Mouse (Mus musculus): ENCODE results near the gene Prrc2c. TPM values are rescaled to one million over a fixed set of nuclear protein-coding genes. Genes with fewer than 3 reads are reported as not detected.
"Not testable (repeated sequence)": the region's sequence is repeated elsewhere in the genome, so short reads cannot be mapped to it uniquely, and the experiment has no call there.

Prrc2c gene
- polyA plus RNA-seq, 1 experiment from 2014 or later: 162 TPM

- H3K36me3 ChIP-seq (ENCODE audit: control insufficient read depth, insufficient read depth, low read length): no peaks in the 10 kb centered on the region
- whole genome bisulfite sequencing: 84% methylated on average over 4 of the region's 4 CpGs
These were observed 101.8 kb downstream of the Prrc2c start for GRCm38 (mm10) chr1:162638535-162638934.

DNA sequence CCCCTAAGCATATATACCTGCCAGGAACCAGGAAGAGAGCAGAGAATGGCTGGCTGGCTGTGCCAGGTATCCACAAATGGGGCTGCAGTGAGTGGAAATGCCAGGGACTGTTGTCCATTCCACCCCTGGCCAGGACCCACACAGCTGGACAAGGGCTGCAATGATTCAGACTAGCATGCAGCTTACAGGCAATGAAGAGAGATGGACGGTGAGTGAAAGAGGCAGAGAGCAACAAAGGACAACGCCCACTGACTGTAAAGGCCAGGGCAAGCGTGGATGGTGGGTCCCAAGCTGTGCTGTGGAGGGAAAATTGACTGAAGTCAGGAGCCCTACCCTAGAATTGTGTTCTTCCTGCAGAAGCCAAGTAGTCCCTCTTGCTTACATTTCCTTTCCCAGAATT is 103.8 kb downstream of the Prrc2c start:
- WGBS: 74% methylated on average over 3 of the region's 3 CpGs
- Histone ChIP-seq H3K27me3 (replicated peaks; ENCODE audit: control insufficient read depth, insufficient read depth, low read length) (no peaks in the 10 kb centered on the region), H3K27ac (ENCODE audit: low read depth) (no peak overlapping the region), H3K9ac (ENCODE audit: low read length) (no peak overlapping the region), H3K9me3 (ENCODE audit: control insufficient read depth, low read length) (0 out of 2 replicates have a peak, but pooled peaks cover 10% of the 10 kb centered on the region), H3K4me3 (ENCODE audit: low read depth, low read length) (no peak overlapping the region), H3K36me3 (ENCODE audit: control insufficient read depth, insufficient read depth, low read length) (no peaks in the 10 kb centered on the region), H3K4me2 (ENCODE audit: low read length) (no peak overlapping the region), H3K4me1 (replicated peaks; ENCODE audit: control insufficient read depth, insufficient read depth, low read length) (no peaks in the 10 kb centered on the region)
- ATAC-seq (replicated peaks; ENCODE audit: low FRiP score, low TSS enrichment, low read depth) (no peak), DNase-seq (ENCODE audit: low spot score) (no peak)

More at GRCm38 (mm10) chr1:162638535-162638934, 101.8 kb downstream of the Prrc2c start:
- Histone ChIP-seq H3K9ac (ENCODE audit: low read length) (no peak overlapping the region), H3K27me3 (replicated peaks; ENCODE audit: control insufficient read depth, insufficient read depth, low read length) (no peaks in the 10 kb centered on the region), H3K4me2 (ENCODE audit: low read length) (no peak overlapping the region), H3K4me3 (ENCODE audit: low read depth, low read length) (no peak overlapping the region), H3K9me3 (ENCODE audit: control insufficient read depth, low read length) (0 out of 2 replicates have a peak, but pooled peaks cover 8% of the 10 kb centered on the region), H3K4me1 (replicated peaks; ENCODE audit: control insufficient read depth, insufficient read depth, low read length) (no peaks in the 10 kb centered on the region), H3K27ac (ENCODE audit: low read depth) (no peak overlapping the region)
- DNase-seq (ENCODE audit: low spot score) (no peak), ATAC-seq (replicated peaks; ENCODE audit: low FRiP score, low TSS enrichment, low read depth) (no peak)

- not testable (repeated sequence) for H3K4me3 ChIP-seq (ENCODE audit: low read depth, low read length); H3K27me3 ChIP-seq (replicated peaks; ENCODE audit: control insufficient read depth, insufficient read depth, low read length); H3K36me3 ChIP-seq (ENCODE audit: control insufficient read depth, insufficient read depth, low read length); DNase-seq (ENCODE audit: low spot score); H3K4me2 ChIP-seq (ENCODE audit: low read length); H3K27ac ChIP-seq (ENCODE audit: low read depth); H3K4me1 ChIP-seq (replicated peaks; ENCODE audit: control insufficient read depth, insufficient read depth, low read length); H3K9me3 ChIP-seq (ENCODE audit: control insufficient read depth, low read length); H3K9ac ChIP-seq (ENCODE audit: low read length); ATAC-seq (replicated peaks; ENCODE audit: low FRiP score, low TSS enrichment, low read depth)
- 53% methylated on average over 1 of the region's 1 CpGs for WGBS
These were observed 104.9 kb downstream of the Prrc2c start for GRCm38 (mm10) chr1:162635291-162635931.

DNA sequence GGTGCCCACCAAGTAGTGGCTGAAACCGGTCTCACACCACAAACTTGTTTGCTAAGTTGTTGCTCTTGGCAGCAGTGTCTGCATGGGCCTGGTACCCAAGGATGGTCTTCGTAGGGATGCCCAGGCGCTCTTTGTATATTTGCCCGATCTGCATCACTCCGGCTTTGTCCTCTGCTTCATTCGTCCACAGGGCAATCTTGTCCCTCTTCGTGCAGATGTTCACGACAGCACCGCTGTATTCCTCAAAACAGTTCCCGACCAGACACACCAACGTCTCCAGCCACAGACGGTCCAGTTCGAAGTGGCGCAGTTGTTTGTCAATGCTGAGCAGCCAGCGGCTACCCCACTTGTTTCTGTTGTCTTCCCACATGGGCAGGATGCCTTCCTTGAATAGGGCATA is 112.0 kb downstream of the Prrc2c start:
- not testable (repeated sequence) for H3K9me3 ChIP-seq (ENCODE audit: control insufficient read depth, low read length); ATAC-seq (replicated peaks; ENCODE audit: low FRiP score, low TSS enrichment, low read depth); H3K27ac ChIP-seq (ENCODE audit: low read depth); H3K36me3 ChIP-seq (ENCODE audit: control insufficient read depth, insufficient read depth, low read length); H3K27me3 ChIP-seq (replicated peaks; ENCODE audit: control insufficient read depth, insufficient read depth, low read length); H3K4me1 ChIP-seq (replicated peaks; ENCODE audit: control insufficient read depth, insufficient read depth, low read length); H3K9ac ChIP-seq (ENCODE audit: low read length); DNase-seq (ENCODE audit: low spot score); H3K4me3 ChIP-seq (ENCODE audit: low read depth, low read length); H3K4me2 ChIP-seq (ENCODE audit: low read length)
- 94% methylated on average over 15 of the region's 15 CpGs for WGBS

GRCm38 (mm10) chr1:162627821-162628220 is 112.5 kb downstream of the Prrc2c start:
- not testable (repeated sequence) for H3K9me3 ChIP-seq (ENCODE audit: control insufficient read depth, low read length); H3K4me1 ChIP-seq (replicated peaks; ENCODE audit: control insufficient read depth, insufficient read depth, low read length); H3K4me3 ChIP-seq (ENCODE audit: low read depth, low read length); H3K4me2 ChIP-seq (ENCODE audit: low read length); DNase-seq (ENCODE audit: low spot score); H3K36me3 ChIP-seq (ENCODE audit: control insufficient read depth, insufficient read depth, low read length); H3K27ac ChIP-seq (ENCODE audit: low read depth); H3K9ac ChIP-seq (ENCODE audit: low read length); ATAC-seq (replicated peaks; ENCODE audit: low FRiP score, low TSS enrichment, low read depth); H3K27me3 ChIP-seq (replicated peaks; ENCODE audit: control insufficient read depth, insufficient read depth, low read length)
- 83% methylated on average over 4 of the region's 4 CpGs for WGBS

- 55% methylated on average over 7 of the region's 7 CpGs for WGBS
- no peak overlapping the region for H3K27ac ChIP-seq (ENCODE audit: low read depth)
- H3K27me3 ChIP-seq (replicated peaks; ENCODE audit: control insufficient read depth, insufficient read depth, low read length): no peaks in the 10 kb centered on the region
- DNase-seq (ENCODE audit: low spot score) (no peak), ATAC-seq (replicated peaks; ENCODE audit: low FRiP score, low TSS enrichment, low read depth) (no peak)
- H3K4me2 ChIP-seq (ENCODE audit: low read length): no peak overlapping the region
- H3K9me3 ChIP-seq (ENCODE audit: control insufficient read depth, low read length): no peaks in the 10 kb centered on the region
- H3K36me3 ChIP-seq (ENCODE audit: control insufficient read depth, insufficient read depth, low read length): no peaks in the 10 kb centered on the region
- no peak overlapping the region for H3K9ac ChIP-seq (ENCODE audit: low read length)
- no peak overlapping the region for H3K4me3 ChIP-seq (ENCODE audit: low read depth, low read length)
- peaks cover 8% of the 10 kb centered on the region; the same call in 1 of the 2 replicates for H3K4me1 ChIP-seq (replicated peaks; ENCODE audit: control insufficient read depth, insufficient read depth, low read length)
These were observed 115.1 kb downstream of the Prrc2c start for GRCm38 (mm10) chr1:162625229-162625628.

DNA sequence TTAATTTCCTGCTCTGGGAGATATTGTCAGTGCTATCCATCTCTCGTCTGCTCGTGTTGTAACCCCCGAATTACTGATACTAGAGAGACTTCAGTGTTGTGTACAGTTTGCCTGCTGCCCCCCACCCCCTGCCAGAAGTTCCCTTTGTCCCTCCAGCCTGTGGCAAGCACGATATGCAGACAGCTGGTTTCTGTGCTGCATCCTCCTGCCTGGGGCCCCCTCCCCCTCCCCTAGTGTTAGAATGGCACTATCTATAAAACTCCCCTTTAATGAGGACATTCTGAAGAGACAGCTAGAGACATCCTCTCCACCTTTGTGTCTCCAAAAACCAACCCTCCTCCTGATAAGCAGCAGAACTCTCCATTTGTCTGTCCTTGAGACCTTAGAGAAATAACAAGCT is 116.5 kb downstream of the Prrc2c start:
- 19% methylated on average over 4 of the region's 4 CpGs for WGBS
- Histone ChIP-seq H3K27ac (ENCODE audit: low read depth) (no peak overlapping the region), H3K36me3 (ENCODE audit: control insufficient read depth, insufficient read depth, low read length) (no peaks in the 10 kb centered on the region), H3K4me3 (ENCODE audit: low read depth, low read length) (no peak overlapping the region), H3K27me3 (replicated peaks; ENCODE audit: control insufficient read depth, insufficient read depth, low read length) (no peaks in the 10 kb centered on the region), H3K4me2 (ENCODE audit: low read length) (no peak overlapping the region), H3K9me3 (ENCODE audit: control insufficient read depth, low read length) (no peaks in the 10 kb centered on the region), H3K9ac (ENCODE audit: low read length) (no peak overlapping the region), H3K4me1 (replicated peaks; ENCODE audit: control insufficient read depth, insufficient read depth, low read length) (peaks cover 8% of the 10 kb centered on the region; the same call in 1 of the 2 replicates)
- DNase-seq (ENCODE audit: low spot score) (no peak), ATAC-seq (replicated peaks; ENCODE audit: low FRiP score, low TSS enrichment, low read depth) (no peak)

Small RNA genes lying within 50 kb of the gene (microRNA-seq; reads per million reads assigned to microRNA genes)
- gene Gm27616: not detected

Other genes with a start within 250 kb of the Prrc2c start
- gene Mettl13, start 192.0 kb downstream of the Prrc2c start, polyA plus RNA-seq (2014; fragmentation: Nextera tagmentation; extraction: Ambion mirVana): 16.6 and 18.1 TPM in 2 replicates
- gene Vamp4, start 170.0 kb downstream of the Prrc2c start, polyA plus RNA-seq (2014; fragmentation: Nextera tagmentation; extraction: Ambion mirVana): 49.2 and 53.3 TPM in 2 replicates
- gene Myoc, start 101.4 kb downstream of the Prrc2c start, polyA plus RNA-seq (2014; fragmentation: Nextera tagmentation; extraction: Ambion mirVana): not detected in 2 replicates
- gene Myocos, start 82.3 kb downstream of the Prrc2c start, polyA plus RNA-seq (2014; fragmentation: Nextera tagmentation; extraction: Ambion mirVana): not detected in 2 replicates
- gene Fmo4, start 73.4 kb upstream of the Prrc2c start, polyA plus RNA-seq (2014; fragmentation: Nextera tagmentation; extraction: Ambion mirVana): 0.81 and 2.2 TPM in 2 replicates
- 12.4 and 15.2 TPM in 2 replicates for gene Fmo1, start 126.1 kb upstream of the Prrc2c start, polyA plus RNA-seq (2014; fragmentation: Nextera tagmentation; extraction: Ambion mirVana)
- gene Fmo2, start 158.2 kb upstream of the Prrc2c start, polyA plus RNA-seq (2014; fragmentation: Nextera tagmentation; extraction: Ambion mirVana): 0.22 and 1.5 TPM in 2 replicates
- 0.08 TPM in 1 of 2 replicates, not detected in the other for gene Fmo6, start 197.0 kb upstream of the Prrc2c start, polyA plus RNA-seq (2014; fragmentation: Nextera tagmentation; extraction: Ambion mirVana)
- gene Fmo3, start 244.0 kb upstream of the Prrc2c start, polyA plus RNA-seq (2014; fragmentation: Nextera tagmentation; extraction: Ambion mirVana): 0.08 TPM in 1 of 2 replicates, not detected in the other